23 mouse cellular contexts compared by ENCODE assay signal in genomic region chr2:136938249-136938648, GRCm38 (mm10). TPM values are rescaled to one million over a fixed set of nuclear protein-coding genes. Genes with fewer than 3 reads are reported as not detected.
"Had no signal": no experiment of that assay in that cellular context is flagged by ENCODE, and none has a peak within 500 bp of the region (broad histone marks: within the 10 kb centered on the region; RNA-seq: fewer than 3 reads in every experiment).

No protein-coding gene starts in this region.

- H3K4me2 ChIP-seq: liver, embryonic 13.5 days; midbrain, embryonic 13.5 days; neural tube, embryonic 13.5 days had no signal

- ATAC-seq: midbrain, embryonic 13.5 days; midbrain, embryonic 16.5 days had no signal

- H3K4me3 ChIP-seq: left cerebral cortex, adult 2 months; liver, embryonic 13.5 days; megakaryocyte, embryonic 14.5 days; midbrain, embryonic 10.5 days; midbrain, embryonic 13.5 days; myocyte; neural tube, embryonic 13.5 days had no signal

- DNase-seq: kidney, adult 2 months; kidney, postnatal 25 days; layer of hippocampus, postnatal 36 days; liver, embryonic 13.5 days; lung, adult 2 months; lung, postnatal 14 days; right cerebral cortex, adult 18-20 months; right cerebral cortex, postnatal 14 days; right cerebral cortex, postnatal 4 days; thymus, adult 18-20 months; thymus, postnatal 36 days had no signal

- H3K27me3 ChIP-seq: liver, embryonic 13.5 days; megakaryocyte, embryonic 14.5 days; midbrain, embryonic 13.5 days; neural tube, embryonic 13.5 days had no signal

- H3K4me1 ChIP-seq: liver, embryonic 13.5 days; midbrain, embryonic 10.5 days; midbrain, embryonic 13.5 days; neural tube, embryonic 13.5 days had no signal

- H3K36me3 ChIP-seq: liver, embryonic 13.5 days; midbrain, embryonic 10.5 days; midbrain, embryonic 13.5 days; neural tube, embryonic 13.5 days had no signal

- H3K9me3 ChIP-seq: liver, embryonic 13.5 days; megakaryocyte, embryonic 14.5 days; midbrain, embryonic 10.5 days; midbrain, embryonic 13.5 days; neural tube, embryonic 13.5 days had no signal

- H3K9ac ChIP-seq: liver, embryonic 13.5 days; midbrain, embryonic 13.5 days; neural tube, embryonic 13.5 days had no signal

- H3K27ac ChIP-seq: kidney, postnatal 0 days; left cerebral cortex, adult 2 months; liver, embryonic 13.5 days; midbrain, embryonic 10.5 days; midbrain, embryonic 13.5 days; neural tube, embryonic 13.5 days; stomach, postnatal 0 days had no signal

RNA-seq across cellular contexts. Expression of gene AL731706.2, which starts 52.8 kb away (rescaled TPM):
- polyA plus RNA-seq: kidney, adult 2 months; large intestine, adult 2 months; liver, adult 2 months; lung, adult 2 months; urinary bladder, adult 2 months had no signal
